Mouse (Mus musculus): ENCODE data around the gene Slc6a4.
"Not testable (repeated sequence)": the region's sequence is repeated elsewhere in the genome, so short reads cannot be mapped to it uniquely, and the experiment has no call there.

The Slc6a4 gene

DNA sequence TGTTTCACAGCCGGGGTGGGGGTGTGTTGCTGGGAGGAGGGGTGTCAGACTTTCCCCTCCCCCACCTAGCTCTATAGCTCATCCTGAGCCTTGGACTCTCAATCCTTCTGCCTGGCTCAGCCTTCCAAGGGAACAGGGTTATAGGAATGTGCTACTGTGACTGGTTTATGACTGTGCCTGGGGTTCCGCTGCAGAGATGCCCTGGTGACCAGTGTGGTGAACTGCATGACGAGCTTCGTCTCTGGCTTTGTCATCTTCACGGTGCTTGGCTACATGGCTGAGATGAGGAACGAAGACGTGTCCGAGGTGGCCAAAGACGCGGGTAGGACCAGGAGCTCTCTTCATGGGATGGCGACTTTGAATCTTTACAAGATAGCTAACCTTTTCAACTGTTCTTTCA lies 19.6 kb downstream of the Slc6a4 start:
- DNase-seq (ENCODE audit: extremely low read depth, low read depth): no peak

DNA sequence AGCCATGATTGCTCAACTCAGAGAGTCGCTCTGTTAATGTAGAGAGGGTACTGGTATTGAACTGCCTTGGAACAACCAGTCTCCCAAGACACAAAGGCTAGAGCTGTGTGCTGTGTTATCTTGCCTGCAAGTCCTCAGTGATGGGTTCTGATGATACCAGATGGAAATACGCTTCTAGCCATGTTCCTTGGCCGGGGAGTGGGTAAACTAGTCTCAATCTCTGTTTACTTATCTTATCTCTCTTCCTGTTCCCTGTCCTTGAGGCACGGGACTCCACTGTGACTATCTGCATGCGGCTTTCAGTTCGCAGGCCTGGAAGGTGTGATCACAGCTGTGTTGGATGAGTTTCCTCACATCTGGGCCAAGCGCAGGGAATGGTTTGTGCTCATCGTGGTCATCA lies 21.1 kb downstream of the Slc6a4 start:
- no peak for DNase-seq (ENCODE audit: extremely low read depth, low read depth)

GRCm38 (mm10) chr11:77021749-77022396 lies 23.5 kb downstream of the Slc6a4 start:
- no peak for DNase-seq (ENCODE audit: extremely low read depth, low read depth)

GRCm38 (mm10) chr11:77026559-77026958 lies 28.2 kb downstream of the Slc6a4 start:
- no peak for DNase-seq (ENCODE audit: extremely low read depth, low read depth)

GRCm38 (mm10) chr11:77028157-77028556 lies 29.8 kb downstream of the Slc6a4 start:
- no peak for DNase-seq (ENCODE audit: extremely low read depth, low read depth)

- DNase-seq (ENCODE audit: extremely low read depth, low read depth): no peak
Observed at GRCm38 (mm10) chr11:77031151-77031934, 32.9 kb downstream of the Slc6a4 start.

DNA sequence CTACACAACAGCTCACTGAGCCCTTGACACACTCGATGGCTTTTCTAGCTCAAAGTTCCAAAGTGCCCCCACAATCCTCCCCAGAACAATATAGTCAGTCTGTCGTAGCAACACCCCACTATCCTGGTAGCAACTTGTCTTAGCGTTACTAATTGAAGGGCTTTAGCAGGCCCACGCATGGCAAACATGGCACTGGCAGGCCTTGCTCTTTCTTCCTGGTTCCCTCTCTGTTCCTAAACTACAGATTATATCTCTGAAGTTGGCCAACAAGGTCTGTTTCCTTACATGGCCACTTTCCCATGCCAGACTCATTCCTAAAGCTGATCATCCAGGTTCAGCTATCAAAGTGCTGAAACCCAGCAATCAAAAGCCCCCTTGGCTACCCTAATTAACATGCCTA lies 43.5 kb downstream of the Slc6a4 start:
- DNase-seq (ENCODE audit: extremely low read depth, low read depth): no peak

GRCm38 (mm10) chr11:77042816-77043215 lies 44.4 kb downstream of the Slc6a4 start:
- DNase-seq (ENCODE audit: extremely low read depth, low read depth): no peak

GRCm38 (mm10) chr11:77061951-77062350 lies 63.5 kb downstream of the Slc6a4 start:
- DNase-seq (ENCODE audit: extremely low read depth, low read depth): no peak

- no peak for DNase-seq (ENCODE audit: extremely low read depth, low read depth)
Observed at GRCm38 (mm10) chr11:77063406-77063805, 65.0 kb downstream of the Slc6a4 start.

DNA sequence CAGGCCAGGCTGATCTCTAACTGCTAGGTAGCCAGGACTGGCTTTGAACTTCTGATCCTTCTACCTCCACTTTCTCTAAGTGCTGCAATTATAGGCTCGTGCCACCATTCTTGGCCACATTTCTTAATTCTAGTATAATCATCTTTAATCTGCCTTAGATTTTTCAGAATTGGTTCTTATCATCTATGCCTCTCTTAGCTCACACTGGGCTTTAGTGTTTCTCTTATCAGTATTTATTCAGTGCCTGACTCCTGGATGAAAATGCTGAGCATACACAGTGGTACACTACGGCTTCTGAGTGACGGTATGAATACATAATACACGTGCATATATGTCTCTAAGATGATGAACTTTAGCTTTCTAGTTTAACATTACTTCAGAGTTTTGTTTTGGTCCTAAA lies 70.4 kb downstream of the Slc6a4 start:
- DNase-seq (ENCODE audit: extremely low read depth, low read depth): no peak

DNA sequence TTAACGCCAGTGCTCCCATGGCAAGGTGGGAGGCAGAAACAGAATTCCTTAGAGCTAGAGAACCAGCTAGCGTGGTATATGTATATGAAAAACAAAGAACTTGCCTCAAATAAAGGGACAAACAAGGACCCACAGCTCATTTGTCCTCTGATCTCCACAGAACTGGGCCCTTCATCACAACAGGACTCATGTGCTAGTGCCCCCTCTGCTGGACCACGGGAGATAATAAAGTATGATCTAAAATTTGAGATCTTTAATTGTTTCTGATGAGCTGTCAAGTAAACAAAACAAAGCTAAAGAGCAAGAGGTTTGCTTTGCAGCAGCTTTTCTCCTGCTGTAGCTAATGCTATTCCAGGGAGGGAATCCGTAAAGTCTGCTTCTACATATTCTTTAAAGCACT lies 72.3 kb downstream of the Slc6a4 start:
- no peak for DNase-seq (ENCODE audit: extremely low read depth, low read depth)

- DNase-seq (ENCODE audit: extremely low read depth, low read depth): not testable (repeated sequence)
Observed at GRCm38 (mm10) chr11:77077331-77077730, 78.9 kb downstream of the Slc6a4 start.

- peak; percentile 14 for DNase-seq (ENCODE audit: extremely low read depth, low read depth)
Observed at GRCm38 (mm10) chr11:77077792-77078191, 79.4 kb downstream of the Slc6a4 start.

GRCm38 (mm10) chr11:77078273-77079134 lies 80.1 kb downstream of the Slc6a4 start, which contains the start of gene Nsrp1:
Gene Nsrp1 (minus strand): TSS chr11:77078435.
- DNase-seq (ENCODE audit: extremely low read depth, low read depth): peak; percentile 88

DNA sequence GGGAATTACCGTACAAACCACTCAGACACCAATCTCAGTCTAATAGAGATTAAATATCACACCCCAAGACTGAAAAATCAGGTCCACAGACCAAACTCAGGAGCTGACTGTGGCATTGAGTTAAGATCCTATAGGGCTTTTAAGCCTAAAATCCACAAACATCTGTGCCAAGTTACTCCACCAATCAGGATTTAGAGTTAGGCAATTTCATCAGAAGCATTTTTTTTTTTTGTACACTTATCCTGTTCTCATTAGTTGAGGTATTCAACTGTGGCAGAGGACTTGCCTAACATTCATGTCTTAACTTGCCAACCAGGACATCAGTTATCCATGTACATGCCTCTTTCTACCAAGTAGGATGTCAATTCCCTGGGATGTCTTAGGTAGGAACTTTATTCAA lies 81.0 kb downstream of the Slc6a4 start:
- DNase-seq (ENCODE audit: extremely low read depth, low read depth): no peak
